Mouse (Mus musculus) testis, adult 2 months (tissue): ENCODE results near the gene Ppp1r15a. TPM values are rescaled to one million over a fixed set of nuclear protein-coding genes. Genes with fewer than 3 reads are reported as not detected.

ENCODE experiments used
- H3K27ac ChIP-seq: fragments of 200-500 bp; 2 replicates; pipeline ENCODE4 v1.5.1; 2012; ENCODE audit warnings: low read depth, low read length; ENCODE audit not compliant: control insufficient read depth, insufficient read depth
- H3K27me3 ChIP-seq: fragments of 200-500 bp; 2 replicates; pipeline ENCODE4 v1.6.1; 2012; ENCODE audit warnings: mild to moderate bottlenecking, low read length, moderate library complexity; ENCODE audit not compliant: control insufficient read depth, insufficient read depth
- H3K36me3 ChIP-seq: fragments of 200-500 bp; 2 replicates; pipeline ENCODE4 v1.6.1; 2012; ENCODE audit warnings: mild to moderate bottlenecking, low read length; ENCODE audit not compliant: control insufficient read depth, insufficient read depth
- H3K4me1 ChIP-seq: fragments of 200-500 bp; 2 replicates; pipeline ENCODE4 v1.6.1; 2012; ENCODE audit warnings: low read length; ENCODE audit not compliant: control insufficient read depth, insufficient read depth
- H3K4me3 ChIP-seq: fragments of 200-500 bp; 2 replicates; pipeline ENCODE4 v1.5.1; 2012; ENCODE audit warnings: low read depth, mild to moderate bottlenecking, low read length, moderate library complexity, mixed read lengths; ENCODE audit not compliant: control insufficient read depth
- CTCF ChIP-seq: fragments of 200-500 bp; IDR thresholded peaks from 2 replicates; pipeline ENCODE4 v1.5.1; 2012; ENCODE audit warnings: low read depth, mild to moderate bottlenecking, inconsistent platforms, low read length, moderate library complexity; ENCODE audit not compliant: control insufficient read depth, insufficient read depth, insufficient replicate concordance
- POLR2A ChIP-seq: fragments of 200-500 bp; IDR thresholded peaks from 2 replicates; pipeline ENCODE4 v1.6.1; 2012; ENCODE audit warnings: low read depth, mild to moderate bottlenecking, inconsistent platforms, low read length, moderate library complexity; ENCODE audit not compliant: control insufficient read depth
- polyA plus RNA-seq: library from polyadenylated mRNA; depleted of rRNA; stranded (reverse); fragments of >200 nt; gene quantifications from 2 replicates; pipeline ENCODE4 v1.2.3, GENCODE M21; 2012

Ppp1r15a gene
- polyA plus RNA-seq, 1 experiment: 5.9 TPM

GRCm38 (mm10) chr7:45544525-45544924 lies 18.5 kb upstream of the Ppp1r15a start:
- Histone ChIP-seq H3K4me1 (peaks cover 3% of the 10 kb centered on the region), H3K36me3 (no peaks in the 10 kb centered on the region), H3K27me3 (no peaks in the 10 kb centered on the region), H3K27ac (no peak overlapping the region), H3K4me3 (no peak overlapping the region)
- no peak for TF ChIP-seq POLR2A
- TF ChIP-seq CTCF: no peak

DNA sequence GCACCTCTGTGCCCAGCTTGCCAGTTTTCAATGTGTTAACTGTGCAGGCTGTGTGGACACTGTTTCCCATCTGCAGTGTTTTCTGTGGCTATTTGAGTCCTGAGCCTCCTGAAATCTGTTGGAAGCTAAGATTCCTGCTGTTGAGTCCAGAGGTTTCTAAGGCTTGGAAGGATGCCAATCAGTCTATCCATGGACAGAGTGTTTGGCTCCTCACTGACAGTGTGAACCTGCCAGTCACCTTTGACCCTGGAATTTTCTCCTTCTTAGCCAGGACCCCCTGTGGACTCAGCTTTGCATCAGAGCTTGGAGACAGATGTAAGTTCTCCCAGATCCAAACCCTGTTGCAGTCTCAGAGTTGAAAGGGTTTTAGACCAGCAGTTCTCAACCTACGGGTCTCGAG lies 14.1 kb upstream of the Ppp1r15a start:
- Histone ChIP-seq H3K27ac (no peak overlapping the region), H3K4me1 (peaks cover 3% of the 10 kb centered on the region), H3K4me3 (no peak overlapping the region), H3K27me3 (no peaks in the 10 kb centered on the region), H3K36me3 (no peaks in the 10 kb centered on the region)
- TF ChIP-seq CTCF: no peak
- no peak for TF ChIP-seq POLR2A

DNA sequence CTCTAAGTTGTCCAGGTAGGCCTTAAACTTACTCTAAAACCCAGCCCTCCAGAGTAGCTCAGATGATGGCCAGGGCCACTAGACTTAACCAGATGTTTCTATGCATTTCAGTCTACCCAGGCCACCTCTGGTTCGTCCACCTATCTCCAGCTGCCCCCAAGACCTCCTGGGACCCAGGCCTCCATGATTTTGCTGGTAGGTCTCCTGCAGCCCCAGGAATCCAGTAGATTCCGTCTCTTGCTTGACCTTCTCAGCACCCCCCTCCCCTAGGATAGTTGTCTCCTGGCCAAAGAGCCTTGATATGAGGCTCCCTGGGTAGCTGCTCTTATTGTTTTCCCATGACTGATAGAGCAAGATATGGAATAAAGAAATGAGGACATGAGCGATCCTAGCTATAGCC lies 13.0 kb upstream of the Ppp1r15a start:
- H3K4me3 ChIP-seq: no peak overlapping the region
- H3K4me1 ChIP-seq: peaks cover 3% of the 10 kb centered on the region
- no peaks in the 10 kb centered on the region for H3K27me3 ChIP-seq
- TF ChIP-seq POLR2A: no peak
- TF ChIP-seq CTCF: no peak
- H3K27ac ChIP-seq: no peak overlapping the region
- H3K36me3 ChIP-seq: no peaks in the 10 kb centered on the region

DNA sequence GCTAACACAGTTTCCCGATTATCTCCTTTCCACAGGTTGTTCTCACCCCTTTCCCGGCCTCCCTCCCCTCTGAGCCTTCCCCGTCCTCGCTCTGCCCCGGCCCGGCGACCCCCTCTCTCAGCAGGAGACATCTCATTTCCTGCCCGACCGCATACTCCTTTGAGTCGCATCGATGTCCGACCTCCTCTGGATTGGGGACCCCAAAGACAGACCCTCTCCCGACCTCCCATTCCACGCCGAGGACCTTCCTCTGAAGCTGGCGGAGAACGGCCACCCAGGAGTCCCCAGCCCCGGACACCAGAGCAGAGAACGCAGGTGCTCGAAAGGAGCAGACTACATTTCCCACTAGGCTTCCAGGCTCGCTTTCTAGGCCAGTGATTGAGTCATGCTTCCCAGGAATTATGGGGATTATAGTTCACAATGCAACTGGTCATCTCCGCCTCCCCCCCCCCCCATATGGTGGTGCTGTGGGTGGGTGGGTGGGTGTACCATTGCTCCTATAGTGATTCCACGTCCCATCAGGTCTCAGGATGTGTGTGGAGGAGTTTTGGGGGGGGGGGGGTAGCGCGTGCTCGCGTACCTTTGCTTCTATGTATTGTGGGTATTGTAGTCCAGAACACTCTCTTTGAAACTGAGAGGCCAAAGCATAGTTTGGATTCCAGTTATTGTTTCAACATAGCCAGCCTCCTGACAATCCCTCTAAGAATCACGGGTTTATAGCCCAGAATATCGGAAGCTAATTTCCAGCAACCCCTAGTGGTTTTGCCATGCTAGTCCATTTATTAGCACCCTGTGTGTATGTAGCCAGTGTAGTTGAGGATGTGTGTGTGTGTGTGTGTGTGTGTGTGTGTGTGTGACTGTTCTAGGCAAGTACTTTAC lies 12.3 kb upstream of the Ppp1r15a start:
- H3K4me1 ChIP-seq: peaks cover 3% of the 10 kb centered on the region
- H3K4me3 ChIP-seq: no peak overlapping the region
- TF ChIP-seq CTCF (no peak), POLR2A (no peak)
- H3K36me3 ChIP-seq: no peaks in the 10 kb centered on the region
- H3K27me3 ChIP-seq: no peaks in the 10 kb centered on the region
- no peak overlapping the region for H3K27ac ChIP-seq

- H3K27ac ChIP-seq: no peak overlapping the region
These were observed 11.5 kb upstream of the Ppp1r15a start for GRCm38 (mm10) chr7:45537602-45538001.

GRCm38 (mm10) chr7:45535676-45536075 lies 9.6 kb upstream of the Ppp1r15a start:
- TF ChIP-seq CTCF (no peak), POLR2A (no peak)
- no peak overlapping the region for H3K27ac ChIP-seq
- H3K4me3 ChIP-seq: no peak overlapping the region
- H3K4me1 ChIP-seq: no peaks in the 10 kb centered on the region; the same call in 1 of the 2 replicates
- H3K27me3 ChIP-seq: no peaks in the 10 kb centered on the region
- no peaks in the 10 kb centered on the region for H3K36me3 ChIP-seq

More at GRCm38 (mm10) chr7:45537602-45538001, 11.5 kb upstream of the Ppp1r15a start:
- TF ChIP-seq POLR2A (no peak), CTCF (no peak)
- peaks cover 3% of the 10 kb centered on the region for H3K4me1 ChIP-seq
- H3K27me3 ChIP-seq: no peaks in the 10 kb centered on the region
- no peak overlapping the region for H3K4me3 ChIP-seq
- no peaks in the 10 kb centered on the region for H3K36me3 ChIP-seq

DNA sequence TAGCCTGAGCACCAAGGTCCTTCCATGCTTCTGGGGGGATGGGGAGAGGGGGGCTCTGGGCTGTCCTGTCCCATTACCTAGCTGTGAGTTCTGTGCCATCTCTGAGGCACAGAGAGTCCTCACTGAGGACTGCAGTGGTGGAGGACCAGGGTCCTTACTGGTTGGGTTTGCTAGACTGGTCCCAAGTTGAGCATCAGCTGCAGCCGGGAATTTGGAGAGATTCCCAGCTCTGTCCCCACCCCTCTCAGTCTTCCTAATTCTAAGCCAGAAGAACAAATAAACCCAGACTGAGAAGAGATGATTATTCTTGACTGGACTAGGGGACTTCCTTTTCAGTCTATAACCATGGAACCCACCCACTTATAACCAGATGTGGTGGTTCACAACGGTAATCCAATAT lies 4.6 kb upstream of the Ppp1r15a start:
- Histone ChIP-seq H3K4me3 (no peak overlapping the region), H3K36me3 (no peaks in the 10 kb centered on the region), H3K4me1 (peaks cover 6% of the 10 kb centered on the region), H3K27me3 (no peaks in the 10 kb centered on the region), H3K27ac (no peak overlapping the region)
- TF ChIP-seq POLR2A: no peak
- TF ChIP-seq CTCF: no peak
